Mouse (Mus musculus) layer of hippocampus, adult 8-10 months (tissue): ENCODE measurements at regions not wholly inside any gene's neighbourhood (a gene's known extent, or its start where the extent isn't known, plus 50 kb on each side); places are given as distances from the start of the nearest gene placed in this dataset.
A peak's percentile ranks its signal among the peaks of the same experiment; 100 is the strongest.

ENCODE experiments used
- DNase-seq, 2 experiments: peaks; one replicate each; pipeline ENCODE4 v3.0.0; 2022; ENCODE audit warnings: low spot score in 2 of 2

DNA sequence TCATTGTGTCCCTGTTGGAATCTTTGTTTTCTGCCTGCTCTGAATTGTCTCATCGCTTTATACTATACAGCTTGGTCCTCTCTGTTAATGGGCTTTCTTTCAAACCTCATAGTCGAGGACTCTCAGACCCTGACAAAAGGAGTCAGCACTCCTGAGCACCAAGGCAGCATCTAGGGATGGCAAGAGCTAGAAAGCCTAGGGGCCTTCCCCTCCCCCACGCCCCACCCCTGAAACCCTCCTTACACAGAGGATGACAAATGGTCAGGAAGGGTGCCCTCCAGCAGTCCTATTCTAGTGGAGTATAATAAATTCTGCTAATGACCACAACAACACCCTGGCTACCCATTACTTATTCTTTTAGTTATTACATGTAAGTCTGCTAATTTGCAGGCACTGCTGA, 74.4 kb downstream of the Tbx19 start:
- DNase-seq, result no peak

DNA sequence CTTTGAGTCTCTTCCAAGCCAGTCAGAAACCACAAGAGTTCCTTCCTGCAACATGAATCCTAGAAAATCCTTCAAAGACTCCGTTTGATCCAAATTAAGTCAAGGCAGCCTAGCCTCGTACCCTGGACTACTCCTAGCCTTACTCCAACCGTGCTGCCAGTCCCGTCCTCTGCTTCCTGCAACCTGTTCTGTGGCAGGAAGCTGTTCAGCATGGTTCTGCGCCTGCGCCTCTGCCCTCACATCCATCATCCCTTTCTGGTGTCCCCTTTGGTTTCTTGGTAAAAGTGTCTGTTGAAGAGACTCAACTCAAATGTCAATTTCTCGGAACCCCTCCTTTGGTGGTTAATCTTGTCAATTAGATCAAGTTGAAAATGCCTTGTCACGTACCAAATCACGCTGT, 75.8 kb downstream of the Tbx19 start:
- no peak for DNase-seq

DNA sequence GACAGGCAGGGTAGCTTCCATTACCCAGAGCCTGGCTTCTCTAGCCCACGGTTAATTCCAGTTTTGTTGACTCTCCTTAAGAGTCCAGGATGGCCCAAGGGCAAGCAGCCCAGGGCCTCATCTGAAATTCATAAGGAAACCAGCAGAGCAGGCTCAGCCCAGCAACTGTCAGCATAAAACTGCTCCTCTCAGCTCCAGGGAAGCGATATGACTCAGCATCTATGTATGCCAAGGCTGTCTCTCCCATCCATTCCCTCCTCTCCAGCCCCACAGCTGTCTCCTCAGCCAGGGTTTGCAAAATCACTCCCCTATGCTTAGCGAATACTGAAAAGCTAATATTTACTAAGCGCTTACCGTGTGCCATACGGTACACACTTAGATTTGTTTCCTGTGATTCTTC, 76.4 kb downstream of the Tbx19 start:
- peak; percentile 62 to 68 for DNase-seq

DNA sequence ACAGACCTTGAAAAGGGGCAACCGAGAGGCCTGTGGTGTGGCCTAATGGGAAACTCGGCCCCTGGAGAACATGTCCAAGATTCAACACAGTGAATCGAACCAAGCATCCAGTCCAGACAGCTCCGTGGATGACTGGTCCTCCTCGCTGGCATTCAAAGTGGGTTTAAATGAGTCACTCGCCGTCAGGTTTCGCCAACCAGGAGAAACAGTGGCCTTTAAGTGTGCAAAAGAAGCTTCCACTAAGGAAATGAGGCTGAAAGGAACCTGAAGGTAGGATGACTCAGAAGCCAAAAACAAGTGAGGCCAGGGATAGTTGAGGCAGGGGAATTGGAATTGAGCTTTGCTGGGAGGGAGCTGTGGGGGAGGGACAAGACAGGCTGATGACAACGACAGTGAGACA, 80.2 kb downstream of the Tbx19 start:
- DNase-seq, result no peak

DNA sequence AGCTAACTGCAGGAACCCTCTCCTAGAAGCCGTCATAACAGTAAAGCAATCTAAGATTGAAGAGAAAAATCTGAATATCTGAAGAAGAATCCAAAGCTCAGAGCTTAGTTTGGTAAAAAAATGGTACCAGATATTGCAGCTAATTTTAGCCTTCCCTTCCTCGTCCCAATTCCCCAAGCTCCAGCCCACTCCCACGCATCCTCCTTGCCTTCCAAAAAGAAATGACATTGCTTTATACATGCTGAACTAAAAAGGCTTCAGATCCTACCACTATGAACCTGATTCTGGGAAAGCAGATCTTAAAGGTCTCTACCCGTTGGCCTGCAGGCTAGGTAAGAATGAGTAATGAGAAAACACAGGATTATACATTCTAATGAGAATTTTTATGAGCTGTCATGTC, 83.3 kb downstream of the Tbx19 start:
- DNase-seq, result no peak

DNA sequence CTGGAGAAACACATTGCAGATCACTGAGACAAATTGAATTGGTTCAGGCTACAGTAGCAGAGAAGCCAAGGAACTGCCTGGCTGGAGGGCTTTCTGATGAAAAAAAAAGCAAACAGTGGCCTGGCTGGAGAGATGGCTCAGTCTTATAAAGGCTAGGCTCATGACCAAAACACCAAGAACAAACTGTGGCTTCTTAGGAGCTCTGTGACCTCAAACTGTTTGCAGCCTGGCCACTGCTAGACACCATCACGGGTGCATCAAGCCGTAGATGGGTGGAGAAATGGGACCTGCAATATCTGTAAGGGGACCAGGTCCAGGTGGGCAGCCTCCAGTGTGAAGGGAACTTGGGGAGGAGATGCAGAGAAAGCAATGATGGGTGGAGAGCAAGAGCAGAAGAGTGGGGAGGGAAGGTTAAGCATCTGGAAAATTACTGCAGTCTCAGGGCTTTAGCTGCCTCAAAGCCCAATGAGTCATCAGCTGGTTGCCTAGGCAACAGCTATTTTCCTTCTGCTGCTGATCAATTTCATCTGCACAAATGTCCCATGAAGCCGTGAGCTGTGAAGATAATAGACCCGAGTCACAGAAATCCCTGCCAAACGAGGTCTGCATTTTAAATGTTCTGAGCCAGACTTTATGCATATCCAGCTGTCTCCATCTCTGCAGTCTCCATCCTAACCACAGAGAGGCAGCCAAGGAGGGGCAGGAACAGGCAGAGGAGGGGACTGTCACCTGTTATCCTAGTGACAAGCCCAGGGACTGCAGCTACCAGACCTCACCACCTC, 85.1 kb downstream of the Tbx19 start:
- peak; percentile 91 to 92 for DNase-seq

DNA sequence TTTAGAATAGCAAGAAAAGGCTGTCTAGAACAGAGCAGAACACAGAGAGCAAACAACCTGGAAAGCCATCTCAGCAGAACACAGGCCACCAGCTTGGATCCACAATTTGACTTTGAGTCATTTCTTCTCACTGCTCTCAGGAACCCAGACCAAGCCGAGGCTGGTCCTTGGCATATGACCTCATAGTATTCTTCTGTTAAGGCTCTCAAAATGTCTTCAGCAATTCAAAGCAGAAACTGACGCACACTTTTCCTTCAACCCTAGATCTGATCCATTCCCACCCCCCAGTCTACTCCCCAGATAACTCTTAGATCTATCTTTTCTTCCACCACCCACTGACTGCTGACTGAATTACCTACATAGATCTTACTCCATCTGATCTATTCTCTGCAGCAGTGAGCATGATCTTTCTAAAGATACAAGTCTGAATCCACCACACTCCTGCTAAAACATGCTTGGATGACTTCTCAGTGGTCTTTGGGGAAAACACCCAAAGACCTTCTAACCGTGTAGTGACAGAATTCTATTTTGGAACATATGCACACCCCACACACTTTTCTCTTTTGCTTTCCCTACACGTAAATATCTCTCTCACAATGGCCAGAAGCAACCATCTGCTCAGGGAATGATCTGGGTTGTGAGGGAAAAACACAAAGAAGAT, 88.6 kb downstream of the Tbx19 start:
- DNase-seq, result peak in 1 of 2 experiments; percentile 33

DNA sequence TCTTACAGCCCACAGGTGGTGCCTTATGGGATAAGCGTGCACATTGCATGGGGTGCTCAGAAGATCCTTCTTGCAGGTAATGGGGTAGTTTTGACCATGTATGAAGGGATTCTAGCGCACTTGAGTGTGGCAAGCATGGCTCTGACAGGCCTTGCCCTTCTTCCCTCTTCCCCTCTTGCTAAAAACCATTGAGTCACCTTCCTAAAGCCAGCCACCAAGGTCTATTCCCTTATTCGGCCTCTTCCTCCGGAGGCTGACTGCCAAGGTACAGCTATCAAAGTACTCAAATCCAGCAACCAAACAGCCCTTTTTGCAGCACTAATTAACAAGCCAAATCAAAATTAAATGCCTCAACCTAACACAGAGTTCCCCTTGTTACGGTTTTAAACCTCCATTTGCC, 95.6 kb downstream of the Tbx19 start:
- DNase-seq, result no peak

DNA sequence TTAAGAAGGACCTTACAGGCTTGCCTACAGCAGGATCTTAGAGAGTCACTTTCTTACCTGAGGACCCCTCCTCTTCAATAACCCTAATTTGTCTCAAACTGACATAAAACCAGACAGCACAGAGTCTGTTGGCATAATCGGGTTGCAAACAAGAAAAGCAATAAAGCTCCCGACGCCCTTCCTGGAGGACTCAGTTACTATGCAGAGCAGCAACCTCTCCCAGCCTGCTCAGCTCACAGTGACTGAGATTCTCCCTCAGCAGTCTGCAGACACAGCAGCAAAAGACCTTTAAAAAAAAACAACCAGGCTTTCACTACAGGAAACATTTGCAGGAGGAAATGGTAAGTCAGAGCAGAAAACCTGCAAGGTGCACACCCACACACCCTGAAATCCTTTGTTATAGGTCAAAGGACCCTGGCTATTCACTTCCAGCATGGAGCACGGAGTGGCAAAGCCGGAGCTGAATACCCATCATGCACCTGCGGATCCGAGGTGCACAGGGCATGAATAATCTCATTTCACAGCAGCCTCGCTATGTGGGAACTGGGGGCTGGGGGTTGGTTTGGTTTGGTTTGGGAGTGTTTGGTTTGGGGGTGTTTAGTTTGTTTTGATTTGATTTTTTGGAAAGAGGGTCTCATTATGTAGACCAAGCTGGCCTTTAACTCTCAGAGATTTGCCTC, 97.6 kb downstream of the Tbx19 start:
- DNase-seq, result no peak

DNA sequence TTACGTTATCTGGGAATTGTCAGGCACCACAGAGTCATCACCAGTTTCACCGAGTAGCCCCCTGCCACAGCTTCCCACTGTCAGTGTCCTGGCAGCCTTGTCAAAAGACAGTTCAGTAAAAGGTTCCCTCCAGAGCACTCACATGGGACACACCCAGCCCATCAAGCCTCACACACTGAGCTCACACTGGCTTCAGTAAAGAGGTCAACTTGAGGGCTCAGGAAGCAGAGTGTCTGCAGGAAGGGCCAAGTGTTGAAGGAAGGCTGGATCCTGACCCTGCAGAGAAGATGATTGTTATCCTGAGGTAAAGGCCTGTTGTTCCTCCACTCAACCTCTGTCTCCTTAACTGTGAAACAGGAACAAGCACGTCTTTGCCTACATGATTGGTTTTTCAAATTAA, 99.2 kb downstream of the Tbx19 start:
- no peak for DNase-seq

DNA sequence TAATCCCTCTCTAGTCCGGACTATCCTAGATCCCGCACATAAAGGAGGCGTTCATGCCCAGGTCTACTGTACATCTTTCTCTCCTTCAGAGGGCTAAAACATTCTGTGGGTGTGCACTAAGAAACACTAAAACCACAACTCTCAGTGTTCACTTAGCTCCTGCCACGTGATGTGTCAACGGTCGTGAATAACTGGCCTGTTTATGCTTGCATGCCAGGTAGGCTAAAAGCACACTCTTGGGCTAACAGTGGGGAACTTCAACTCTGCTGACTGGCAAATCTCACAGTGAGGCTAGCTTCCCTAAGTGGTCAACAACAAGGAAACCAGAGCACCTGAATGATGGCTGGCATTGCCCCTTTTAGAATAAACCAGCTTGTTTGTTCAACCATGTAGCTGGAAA, 106.3 kb downstream of the Tbx19 start:
- DNase-seq, result no peak

DNA sequence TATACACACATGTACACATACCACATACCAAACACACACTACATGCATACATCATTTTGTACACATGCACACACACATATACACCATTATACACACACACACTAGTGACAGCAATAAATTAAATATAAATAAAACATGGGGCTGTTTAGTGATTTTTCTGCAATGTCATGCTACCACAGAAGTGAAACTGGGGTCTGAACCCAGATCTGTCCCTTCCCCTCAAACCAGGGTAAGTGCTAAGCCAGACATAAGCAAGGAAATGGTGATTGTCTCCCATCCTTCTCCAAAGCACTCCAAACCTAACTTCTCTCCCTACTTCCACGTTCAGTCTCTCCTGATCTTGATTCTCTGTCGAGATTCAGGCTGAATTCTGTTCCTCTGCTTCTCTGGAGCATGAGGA, 109.3 kb downstream of the Tbx19 start:
- DNase-seq, result no peak

DNA sequence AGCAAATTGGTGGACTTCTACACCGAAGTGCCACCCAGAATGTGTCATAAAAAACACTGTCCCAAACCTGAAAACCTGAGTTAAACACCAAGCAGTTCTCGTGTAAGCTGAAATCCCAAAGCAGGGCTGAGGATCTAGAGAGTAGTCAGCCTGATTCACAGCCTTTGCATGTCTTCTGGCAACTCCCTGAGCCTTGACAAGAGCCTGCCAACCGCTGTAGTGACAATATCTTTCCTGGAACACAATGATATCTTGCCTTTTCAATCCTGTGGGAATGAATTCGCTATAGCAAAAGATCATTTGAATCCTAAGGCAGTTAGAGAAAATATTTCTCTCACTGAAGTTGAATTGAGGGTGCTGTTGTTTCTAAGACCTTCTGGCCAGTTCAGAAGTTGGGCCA, 110.4 kb downstream of the Tbx19 start:
- no peak for DNase-seq

DNA sequence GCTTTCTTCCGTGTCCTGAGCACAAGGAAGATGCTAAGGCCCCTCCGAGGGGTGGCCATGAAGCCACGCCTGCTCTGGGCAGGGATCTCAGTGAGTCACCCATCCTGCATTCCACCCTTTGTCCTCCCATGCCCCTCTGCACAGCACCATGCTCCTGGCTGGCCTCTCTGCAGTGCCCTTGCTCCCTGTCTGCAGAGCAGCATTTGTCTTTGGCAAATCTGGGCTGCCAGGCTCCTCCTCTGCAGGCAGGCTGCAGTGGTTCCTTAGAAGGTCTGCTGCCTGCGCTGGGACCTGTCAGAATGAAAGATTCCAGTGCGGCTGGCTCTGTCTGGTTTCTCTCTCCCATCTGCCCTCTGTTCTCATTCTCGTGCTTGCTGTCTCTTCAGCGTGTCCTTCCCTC, 111.3 kb upstream of the Xcl1 start:
- DNase-seq, result peak; percentile 41 to 48

DNA sequence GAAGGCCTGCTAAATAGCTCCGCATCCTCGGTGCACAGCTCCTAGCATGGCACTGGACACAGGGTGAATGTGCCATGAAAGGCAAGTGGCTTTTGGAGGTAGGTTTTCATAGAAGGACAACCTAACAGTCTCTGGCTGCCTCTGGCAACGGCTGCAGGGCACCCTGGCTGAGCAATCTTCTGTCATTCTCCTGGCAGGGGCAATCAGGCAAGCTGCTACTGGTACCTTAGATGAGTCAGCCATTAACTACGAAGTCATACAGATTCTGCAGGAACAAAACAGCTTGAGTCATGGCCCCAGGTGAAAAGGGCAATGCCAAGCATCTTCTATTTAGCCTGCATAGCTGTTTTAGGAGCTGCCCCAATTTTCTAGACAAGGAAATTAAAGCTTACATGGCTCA, 110.7 kb upstream of the Xcl1 start:
- no peak for DNase-seq

DNA sequence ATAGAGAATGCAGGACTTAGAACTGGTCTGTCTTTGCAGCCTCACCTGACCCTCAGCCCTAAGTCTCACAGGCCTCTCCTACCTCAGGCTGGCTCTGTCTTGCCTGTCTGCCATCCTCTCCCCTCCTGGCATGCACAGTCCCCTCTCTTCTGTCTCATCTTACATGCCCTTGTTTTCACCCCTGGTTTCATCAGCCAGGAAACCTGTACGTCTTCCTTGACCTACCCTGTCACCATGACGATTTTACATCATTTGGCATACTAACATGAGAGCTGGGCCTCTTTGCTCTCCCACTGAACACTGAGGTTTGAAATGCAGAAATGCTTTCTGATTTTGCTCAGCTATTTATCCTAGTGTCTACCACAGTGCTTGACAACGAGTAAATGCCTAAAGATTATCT, 108.0 kb upstream of the Xcl1 start:
- DNase-seq, result no peak

DNA sequence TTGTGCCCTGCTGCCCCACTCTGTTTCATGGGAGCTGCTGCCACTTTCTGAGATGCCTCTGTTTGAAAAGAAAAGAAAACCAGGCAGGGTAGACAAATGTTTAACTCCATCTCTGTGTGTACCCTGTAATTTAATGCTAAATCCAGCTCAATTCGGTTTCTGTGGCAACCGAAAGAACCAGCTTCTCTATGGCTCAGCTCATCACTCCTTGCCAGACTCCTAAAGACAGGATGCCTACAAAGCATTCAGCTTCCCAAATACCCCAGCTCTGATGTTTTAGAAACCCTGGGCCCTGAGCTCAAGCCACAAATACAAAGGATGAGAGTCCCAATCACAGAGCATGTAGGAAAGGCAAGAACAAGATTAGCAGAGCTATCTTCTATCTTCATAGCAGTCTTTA, 106.8 kb upstream of the Xcl1 start:
- DNase-seq, result no peak

DNA sequence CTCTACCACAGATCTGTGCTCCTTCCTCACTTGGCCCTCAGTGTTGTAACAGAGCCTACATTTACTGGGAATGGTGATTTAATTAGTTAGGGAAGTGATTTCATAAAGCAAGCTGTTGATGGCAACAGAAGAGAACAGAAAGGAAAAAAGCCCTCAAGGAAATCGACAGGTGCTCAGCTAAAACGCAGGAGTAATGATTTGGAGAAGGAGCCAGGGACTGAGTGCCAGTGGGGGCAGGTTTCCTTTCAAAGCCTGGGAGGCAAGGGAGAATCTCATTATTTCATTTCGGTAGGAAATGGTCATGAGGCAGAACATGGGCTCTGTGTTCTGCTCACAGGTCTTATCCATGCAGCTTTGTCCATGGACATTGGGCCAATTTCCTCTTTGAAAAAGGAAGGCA, 101.3 kb upstream of the Xcl1 start:
- no peak for DNase-seq

DNA sequence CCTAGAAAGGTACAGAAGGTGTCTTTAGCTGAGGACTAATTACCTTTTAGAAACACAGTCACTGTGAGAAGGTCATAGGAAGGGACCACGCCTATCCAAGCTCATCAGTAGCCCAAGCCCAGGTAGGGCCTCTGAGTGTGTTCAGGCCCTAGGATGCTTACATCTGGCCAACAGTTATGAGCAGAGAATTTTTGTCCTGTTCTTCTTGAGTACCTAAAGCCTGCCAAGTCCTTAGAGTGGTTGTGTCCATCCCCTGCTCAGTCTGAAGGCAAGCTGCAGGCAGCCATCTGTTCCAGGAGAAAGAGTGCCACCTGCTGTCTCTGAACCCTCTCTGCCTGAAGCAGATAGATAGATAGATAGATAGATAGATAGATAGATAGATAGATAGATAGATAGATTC, 100.3 kb upstream of the Xcl1 start:
- DNase-seq, result peak; percentile 68 to 72

DNA sequence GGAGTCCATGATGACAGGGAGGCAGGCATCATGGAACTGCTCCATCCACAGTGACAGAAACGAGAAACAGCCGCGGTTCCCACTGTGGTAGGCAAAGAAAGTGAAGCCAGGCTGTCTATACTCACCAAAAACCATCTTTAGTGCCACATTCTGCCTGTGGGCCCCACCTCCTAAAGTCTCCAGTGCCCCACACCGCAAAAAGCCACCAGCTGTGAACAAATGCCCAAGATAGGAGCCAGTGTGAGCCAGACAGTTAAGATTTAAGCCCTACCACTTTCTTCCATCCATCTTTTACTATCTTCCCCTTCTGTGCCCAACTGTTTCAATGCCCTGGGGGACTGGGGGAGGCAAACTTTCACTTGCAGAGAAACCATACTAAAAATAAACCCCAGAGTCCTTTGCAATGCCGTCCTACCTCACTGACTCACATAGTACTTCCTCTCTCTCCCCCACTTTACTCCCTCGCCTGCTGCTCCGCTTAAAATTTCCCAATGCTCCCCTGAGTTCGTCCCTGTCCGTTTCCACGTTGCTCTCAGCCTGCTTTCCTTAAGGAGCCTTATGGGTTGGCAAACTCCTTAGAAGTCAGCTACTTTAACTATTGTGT, 85.7 kb upstream of the Xcl1 start:
- no peak for DNase-seq

DNA sequence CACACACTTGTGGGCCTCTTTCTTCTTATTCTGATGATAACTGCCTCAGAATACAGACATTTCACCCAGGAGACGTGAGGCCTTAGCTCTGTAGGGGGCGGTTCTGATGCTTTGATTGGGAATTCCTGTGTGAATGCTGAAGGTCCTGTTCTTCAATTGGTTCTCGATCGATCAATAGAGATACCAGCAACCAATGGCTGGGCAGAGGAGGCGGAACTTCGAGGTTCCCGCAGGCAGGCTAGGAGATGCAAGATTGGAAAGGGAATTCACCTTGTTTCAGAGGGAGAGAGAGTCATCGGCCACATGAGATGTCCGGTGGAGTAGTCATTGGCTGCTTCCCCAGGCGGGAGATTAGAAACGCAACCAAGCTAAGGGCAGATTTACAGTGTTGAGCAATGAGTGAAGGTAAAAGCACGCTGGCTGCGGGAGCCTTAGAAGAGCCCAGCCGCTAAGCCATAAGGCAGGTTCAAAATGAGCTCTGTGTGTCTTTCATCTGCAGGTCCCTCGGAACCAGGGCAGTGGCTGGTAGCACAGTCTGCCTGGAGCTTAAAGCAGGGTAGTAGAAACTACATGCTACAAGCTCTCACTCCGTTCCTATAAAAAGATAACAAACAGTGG, 83.5 kb upstream of the Xcl1 start:
- peak; percentile 52 to 62 for DNase-seq

DNA sequence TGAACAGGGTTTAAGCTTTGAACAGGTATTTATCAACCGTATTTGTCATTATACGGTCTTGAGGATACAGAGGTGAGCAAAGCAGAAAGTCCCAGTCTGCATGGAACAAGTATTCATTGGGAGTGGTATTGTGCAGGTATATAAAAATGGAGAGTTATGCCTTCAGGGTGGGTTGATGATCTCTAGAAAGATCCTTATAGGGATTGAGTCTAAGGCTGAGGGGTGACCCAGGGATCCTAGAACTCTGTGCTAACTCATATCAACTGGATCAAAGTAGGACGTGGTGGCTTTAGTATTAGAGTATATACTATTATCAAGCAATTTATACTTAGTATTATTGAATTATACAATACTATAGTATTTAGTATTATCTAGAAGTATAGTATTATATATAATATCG, 82.9 kb upstream of the Xcl1 start:
- no peak for DNase-seq
